Mouse (Mus musculus) right cerebral cortex, adult 18-20 months (tissue): Measurements from ENCODE around the gene Gys1.

Source experiments
- DNase-seq: peaks from one replicate; pipeline ENCODE4 v3.0.0; 2022; ENCODE audit warnings: mixed read lengths

Gys1 gene

GRCm38 (mm10) chr7:45414740-45415224 is 19.9 kb upstream of the Gys1 start:
- no peak for DNase-seq

- peak; percentile 55 for DNase-seq
Observed at GRCm38 (mm10) chr7:45415636-45416035, 19.0 kb upstream of the Gys1 start.

GRCm38 (mm10) chr7:45417962-45418492 is 16.6 kb upstream of the Gys1 start:
- DNase-seq, result no peak

- no peak for DNase-seq
Observed at GRCm38 (mm10) chr7:45419859-45420614, 14.6 kb upstream of the Gys1 start.

- no peak for DNase-seq
Observed at GRCm38 (mm10) chr7:45420615-45420919, 14.1 kb upstream of the Gys1 start, which contains the start of gene Lhb. TSS of gene Lhb (plus strand) at chr7:45420820.

GRCm38 (mm10) chr7:45421194-45421593 is 13.4 kb upstream of the Gys1 start:
- DNase-seq, result no peak

- DNase-seq, result no peak
Observed at GRCm38 (mm10) chr7:45426556-45426955, 8.1 kb upstream of the Gys1 start.

GRCm38 (mm10) chr7:45433835-45434202 is 825 bp upstream of the Gys1 start:
- DNase-seq, result no peak

GRCm38 (mm10) chr7:45435038-45435437 is 394 bp downstream of the Gys1 start:
- no peak for DNase-seq

GRCm38 (mm10) chr7:45436444-45436843 is 1.8 kb downstream of the Gys1 start:
- no peak for DNase-seq

GRCm38 (mm10) chr7:45437046-45437445 is 2.4 kb downstream of the Gys1 start:
- no peak for DNase-seq

GRCm38 (mm10) chr7:45437521-45438276 is 3.1 kb downstream of the Gys1 start, which contains the start of gene Ruvbl2:
TSS of gene Ruvbl2 (minus strand) at chr7:45438096.
- DNase-seq, result no peak

- DNase-seq, result no peak
Observed at GRCm38 (mm10) chr7:45443526-45444420, 9.1 kb downstream of the Gys1 start.

GRCm38 (mm10) chr7:45446589-45446988 is 11.9 kb downstream of the Gys1 start:
- DNase-seq, result no peak

GRCm38 (mm10) chr7:45447325-45447990 is 12.8 kb downstream of the Gys1 start:
- no peak for DNase-seq

GRCm38 (mm10) chr7:45449974-45450373 is 15.3 kb downstream of the Gys1 start:
- no peak for DNase-seq

- peak; percentile 88 for DNase-seq
Observed at GRCm38 (mm10) chr7:45451344-45451982, 16.8 kb downstream of the Gys1 start.

GRCm38 (mm10) chr7:45454971-45455370 is 20.3 kb downstream of the Gys1 start:
- no peak for DNase-seq

- no peak for DNase-seq
Observed at GRCm38 (mm10) chr7:45455932-45456696, 21.5 kb downstream of the Gys1 start.

- DNase-seq, result no peak
Observed at GRCm38 (mm10) chr7:45456721-45457203, 22.1 kb downstream of the Gys1 start.
